Mouse (Mus musculus) hindbrain, postnatal 0 days (tissue): Measurements from ENCODE around the gene Ctnnd2. TPM values are rescaled to one million over a fixed set of nuclear protein-coding genes. Genes with fewer than 3 reads are reported as not detected.

ENCODE experiments used
- ATAC-seq: fragments of 200-750 bp; cut with Nextera tagmentation; 2 replicates; pipeline ENCODE4 v1.8.0; 2017; ENCODE audit warnings: mild to moderate bottlenecking, moderate TSS enrichment, moderate library complexity
- DNase-seq: peaks from one replicate; pipeline ENCODE4 v3.0.0-alpha.2; 2015; ENCODE audit warnings: low spot score
- H3K27ac ChIP-seq: fragments of 300-500 bp; sonication (generic); 2 replicates; pipeline ENCODE4 v1.5.1; 2014; ENCODE audit warnings: mild to moderate bottlenecking
- H3K27me3 ChIP-seq: fragments of 300-500 bp; sonication (generic); 2 replicates; pipeline ENCODE4 v1.6.1; 2014; ENCODE audit warnings: low read length, mixed read lengths; ENCODE audit not compliant: insufficient read depth
- H3K36me3 ChIP-seq: fragments of 300-500 bp; sonication (generic); 2 replicates; pipeline ENCODE4 v1.6.1; 2014; ENCODE audit warnings: low read length, mixed read lengths; ENCODE audit not compliant: insufficient read depth
- H3K4me1 ChIP-seq: fragments of 300-500 bp; sonication (generic); 2 replicates; pipeline ENCODE4 v1.6.1; 2014; ENCODE audit warnings: antibody characterized with exemption, low read length, mixed read lengths; ENCODE audit not compliant: insufficient read depth
- H3K4me2 ChIP-seq: fragments of 300-500 bp; sonication (generic); 2 replicates; pipeline ENCODE4 v1.6.1; 2014; ENCODE audit warnings: low read depth, mild to moderate bottlenecking, low read length, moderate library complexity, mixed read lengths
- H3K4me3 ChIP-seq: fragments of 300-500 bp; sonication (generic); 2 replicates; pipeline ENCODE4 v1.5.1; 2014; ENCODE audit warnings: low read length
- H3K9ac ChIP-seq: fragments of 300-500 bp; sonication (generic); replicated peaks from 2 replicates; pipeline ENCODE4 v1.6.1; 2014; ENCODE audit warnings: mild to moderate bottlenecking, low read length, moderate library complexity, mixed read lengths
- H3K9me3 ChIP-seq: fragments of 300-500 bp; sonication (generic); 2 replicates; pipeline ENCODE4 v1.6.1; 2016; ENCODE audit warnings: low read length, mixed read lengths
- CTCF ChIP-seq: IDR thresholded peaks from 2 replicates; pipeline ENCODE4 v1.5.1; 2016; ENCODE audit warnings: antibody characterized with exemption, control low read depth, low read depth
- WGBS: fragments of 180-500 bp; shearing (Covaris S2); extraction: QIAGEN DNeasy Blood & Tissue Kit; methylation state at CpG from one replicate; pipeline ENCODE4 v1.1.7; 2014; 5-methylcytosine and 5-hydroxymethylcytosine counted together
- polyA plus RNA-seq: library from polyadenylated mRNA; unstranded; fragments of >200 nt; fragmentation: Nextera tagmentation; extraction: Ambion mirVana; gene quantifications from 2 replicates; pipeline ENCODE4 v1.2.1, GENCODE M21; 2015
- total RNA-seq: library from RNA; depleted of rRNA; stranded (reverse); fragments of >200 nt; gene quantifications from 2 replicates; pipeline ENCODE4 v1.2.3, GENCODE M21; 2014

The Ctnnd2 gene
- total and polyA plus RNA-seq, 2 experiments from 2014 or later = 67.2 to 157 TPM

DNA sequence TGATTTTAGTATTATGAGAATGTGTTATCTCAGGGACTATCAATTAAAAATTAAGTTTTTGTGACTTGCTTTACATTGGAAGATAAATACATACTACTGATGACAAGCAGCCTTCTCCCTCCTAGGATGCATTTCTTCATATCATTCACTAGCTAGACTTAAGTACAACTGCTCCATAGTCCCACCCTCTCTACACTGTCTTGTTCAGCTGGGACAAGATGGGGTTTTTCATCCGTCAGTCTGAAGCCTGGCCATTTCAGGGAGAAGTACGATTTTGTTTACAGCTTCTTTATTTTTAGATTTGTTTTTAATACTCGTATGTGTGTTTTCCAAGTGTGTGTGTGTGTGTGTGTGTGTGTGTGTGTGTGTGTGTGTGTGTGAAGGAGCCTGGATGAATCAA, 26.0 kb downstream of the Ctnnd2 start:
- WGBS = 81% methylated on average over 3 of the region's 3 CpGs
- no peak for TF ChIP-seq CTCF
- no peaks in the 10 kb centered on the region for H3K9me3 ChIP-seq
- H3K36me3 ChIP-seq = no peaks in the 10 kb centered on the region
- no peak overlapping the region for H3K27ac ChIP-seq
- H3K4me1 ChIP-seq = no peaks in the 10 kb centered on the region
- H3K4me3 ChIP-seq = no peak overlapping the region
- H3K27me3 ChIP-seq = no peaks in the 10 kb centered on the region
- ATAC-seq (no peak), DNase-seq (no peak)
- no peak overlapping the region for H3K4me2 ChIP-seq
- no peak overlapping the region for H3K9ac ChIP-seq

DNA sequence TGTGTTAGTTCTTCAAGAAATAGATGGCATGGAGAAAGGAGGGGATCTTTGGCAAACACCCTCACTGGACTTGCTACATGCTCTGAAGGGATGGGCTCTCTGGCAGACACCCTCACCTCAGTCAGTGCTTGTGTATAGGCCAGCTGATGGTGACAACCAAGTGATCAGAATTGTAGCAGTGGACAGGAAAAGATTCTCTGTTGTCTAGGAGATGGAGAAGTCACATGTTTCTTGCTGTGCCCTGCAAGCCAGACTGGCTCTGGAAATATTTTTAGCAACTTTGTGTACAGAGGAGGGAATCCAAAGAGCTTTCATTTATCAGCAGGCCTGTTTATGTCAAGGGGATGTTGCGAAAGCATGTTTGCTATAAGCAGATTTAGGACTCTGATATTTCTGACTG, 27.4 kb downstream of the Ctnnd2 start:
- H3K27ac ChIP-seq = peak overlapping the region; percentile 20; the same call in 1 of the 2 replicates
- TF ChIP-seq CTCF = no peak
- H3K4me3 ChIP-seq = no peak overlapping the region
- no peaks in the 10 kb centered on the region for H3K36me3 ChIP-seq
- no peaks in the 10 kb centered on the region for H3K9me3 ChIP-seq
- DNase-seq (no peak), ATAC-seq (peak; percentile 67; the same call in 1 of the 2 replicates)
- 57% methylated on average over 1 of the region's 1 CpGs for WGBS
- no peak overlapping the region for H3K9ac ChIP-seq
- H3K4me1 ChIP-seq = no peaks in the 10 kb centered on the region
- no peak overlapping the region for H3K4me2 ChIP-seq
- H3K27me3 ChIP-seq = no peaks in the 10 kb centered on the region

DNA sequence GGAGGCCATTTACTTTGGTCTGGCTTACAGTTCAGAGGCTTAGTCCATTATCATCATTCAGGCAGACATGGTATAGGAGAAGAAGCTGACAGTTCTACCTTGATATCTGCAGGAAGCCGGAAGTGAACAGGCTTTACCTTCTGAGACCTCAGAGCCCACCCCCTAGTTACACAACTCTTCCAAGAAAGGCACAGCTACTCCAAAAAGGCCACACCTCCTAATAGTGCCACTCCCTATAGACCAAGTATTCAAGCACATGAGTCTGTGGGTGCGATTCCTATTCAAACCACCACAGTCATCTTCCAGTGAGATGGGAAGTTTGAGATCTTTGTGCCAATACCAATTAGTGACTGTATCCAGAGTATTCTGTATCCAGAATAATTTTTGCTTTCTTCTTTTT, 28.8 kb downstream of the Ctnnd2 start:
- H3K27me3 ChIP-seq = no peaks in the 10 kb centered on the region
- H3K4me3 ChIP-seq = no peak overlapping the region
- H3K9me3 ChIP-seq = no peaks in the 10 kb centered on the region
- ATAC-seq (no peak), DNase-seq (no peak)
- WGBS = 91% methylated on average over 2 of the region's 2 CpGs
- H3K36me3 ChIP-seq = no peaks in the 10 kb centered on the region
- H3K27ac ChIP-seq = no peak overlapping the region
- no peak overlapping the region for H3K4me2 ChIP-seq
- H3K4me1 ChIP-seq = no peaks in the 10 kb centered on the region
- H3K9ac ChIP-seq = no peak overlapping the region
- no peak for TF ChIP-seq CTCF

DNA sequence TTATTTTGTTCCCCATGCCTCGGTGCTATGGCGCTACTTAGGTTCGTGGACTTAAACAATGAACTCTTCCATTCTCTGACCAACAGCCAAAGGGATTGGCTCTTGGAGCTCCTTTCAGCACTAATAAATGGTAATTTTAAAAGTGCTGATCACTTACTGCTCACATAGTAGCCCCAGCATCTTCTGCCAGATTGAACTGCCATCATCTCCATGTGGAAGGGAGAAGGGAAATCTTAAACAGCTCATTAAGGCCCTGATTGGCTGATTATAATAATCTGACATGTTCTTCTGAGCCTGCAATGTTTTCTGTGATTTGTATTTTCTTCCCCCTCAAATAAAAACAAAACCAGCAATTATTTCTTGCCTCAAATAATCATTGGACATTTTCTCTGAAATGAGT, 29.2 kb downstream of the Ctnnd2 start:
- TF ChIP-seq CTCF = no peak
- DNase-seq (no peak), ATAC-seq (no peak)
- Histone ChIP-seq H3K9ac (no peak overlapping the region), H3K36me3 (no peaks in the 10 kb centered on the region), H3K27ac (no peak overlapping the region), H3K4me3 (no peak overlapping the region), H3K4me1 (no peaks in the 10 kb centered on the region), H3K9me3 (no peaks in the 10 kb centered on the region), H3K27me3 (no peaks in the 10 kb centered on the region), H3K4me2 (no peak overlapping the region)
- 82% methylated on average over 3 of the region's 3 CpGs for WGBS

DNA sequence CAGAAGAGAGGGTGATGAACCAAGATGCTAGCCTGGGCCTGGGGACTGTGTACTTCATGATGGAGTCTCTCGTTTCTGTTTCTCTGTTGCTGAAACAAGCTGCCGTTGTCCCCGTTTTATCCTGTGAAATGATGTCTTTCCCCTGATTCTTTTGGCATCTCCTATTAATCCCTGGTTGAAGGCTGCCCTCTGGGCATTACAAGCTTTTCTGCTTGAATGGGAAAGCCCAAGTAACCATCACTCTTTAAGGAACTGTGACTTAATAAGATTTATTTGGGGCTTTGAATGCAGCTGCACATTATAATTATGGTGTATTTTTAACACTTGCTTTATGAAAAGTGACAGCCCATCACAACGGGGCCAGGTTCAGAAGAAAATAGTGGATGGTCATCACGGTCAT, 40.4 kb downstream of the Ctnnd2 start:
- peak; percentile 63 for ATAC-seq
- DNase-seq = peak; percentile 45
- 38% methylated on average over 5 of the region's 5 CpGs for WGBS

DNA sequence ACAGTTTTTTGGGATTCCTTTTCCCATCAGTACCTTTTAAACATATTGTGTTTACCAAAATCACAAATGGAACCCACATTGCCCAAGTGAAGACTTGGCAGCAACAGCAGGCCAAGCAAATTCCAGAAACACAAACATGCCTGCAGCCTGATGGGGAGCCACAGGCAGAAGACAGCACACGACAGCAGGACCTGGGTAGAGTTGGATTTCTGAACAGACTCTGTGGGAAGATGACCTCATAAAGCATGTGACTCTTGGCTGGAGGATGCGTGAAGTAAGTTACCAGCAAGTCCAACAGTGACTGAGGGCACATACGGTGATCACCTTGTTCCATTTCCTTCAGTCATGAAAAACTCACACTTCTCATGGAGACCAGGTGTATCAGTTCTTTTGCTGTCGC, 43.5 kb downstream of the Ctnnd2 start:
- WGBS = 75% methylated on average over 4 of the region's 4 CpGs

More for the DNA sequence above, 40.4 kb downstream of the Ctnnd2 start:
- Histone ChIP-seq H3K9me3 (no peaks in the 10 kb centered on the region), H3K4me1 (no peaks in the 10 kb centered on the region), H3K27ac (no peak overlapping the region), H3K4me3 (no peak overlapping the region), H3K27me3 (no peaks in the 10 kb centered on the region), H3K36me3 (no peaks in the 10 kb centered on the region), H3K9ac (no peak overlapping the region), H3K4me2 (no peak overlapping the region)
- no peak for TF ChIP-seq CTCF

DNA sequence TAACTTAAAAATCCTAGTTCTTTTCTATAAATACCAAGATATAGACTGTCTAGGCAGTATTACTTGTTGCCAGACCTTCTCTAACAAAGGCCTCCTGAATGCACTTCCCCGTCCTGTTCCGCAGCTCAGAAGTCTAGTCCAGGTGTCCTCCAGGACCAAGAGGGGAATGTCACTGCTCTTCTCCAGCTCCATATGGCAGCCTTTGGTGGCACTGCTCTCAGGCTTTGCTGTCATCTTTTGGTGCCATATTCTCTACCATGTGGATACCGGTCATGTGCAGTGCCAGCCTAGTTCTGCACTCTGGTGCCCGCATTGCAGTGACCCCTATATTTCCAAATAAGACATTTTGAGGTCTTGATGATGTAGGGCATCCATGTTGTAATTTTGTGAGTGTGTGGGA, 56.7 kb downstream of the Ctnnd2 start:
- Histone ChIP-seq H3K27ac (no peak overlapping the region), H3K9ac (no peak overlapping the region), H3K4me1 (no peaks in the 10 kb centered on the region), H3K4me3 (no peak overlapping the region), H3K36me3 (no peaks in the 10 kb centered on the region), H3K27me3 (no peaks in the 10 kb centered on the region), H3K4me2 (no peak overlapping the region), H3K9me3 (no peaks in the 10 kb centered on the region)
- no peak for DNase-seq
- no peak for ATAC-seq
- TF ChIP-seq CTCF = no peak
- 94% methylated on average over 4 of the region's 4 CpGs for WGBS

More for the DNA sequence above, 43.5 kb downstream of the Ctnnd2 start:
- Histone ChIP-seq H3K27me3 (no peaks in the 10 kb centered on the region), H3K36me3 (no peaks in the 10 kb centered on the region), H3K4me2 (no peak overlapping the region), H3K4me1 (no peaks in the 10 kb centered on the region), H3K27ac (no peak overlapping the region), H3K4me3 (no peak overlapping the region), H3K9ac (no peak overlapping the region), H3K9me3 (no peaks in the 10 kb centered on the region)
- TF ChIP-seq CTCF = no peak
- ATAC-seq (no peak), DNase-seq (no peak)
